Mouse (Mus musculus): ENCODE data around the gene Nprl3. TPM values are rescaled to one million over a fixed set of nuclear protein-coding genes. Genes with fewer than 3 reads are reported as not detected.

The Nprl3 gene
- total and polyA plus RNA-seq, 3 experiments = 27.1 to 59.5 (median 27.2) TPM

- Histone ChIP-seq H3K4me1 (ENCODE audit: control insufficient read depth, insufficient read depth, low read length) (peaks cover 18% of the 10 kb centered on the region), H3K9ac (ENCODE audit: low read depth, low read length) (no peak overlapping the region), H3K27ac (no peak overlapping the region), H3K36me3 (ENCODE audit: control insufficient read depth, insufficient read depth, low read length) (no peaks in the 10 kb centered on the region), H3K4me3 (no peak overlapping the region), H3K79me2 (replicated peaks; ENCODE audit: control insufficient read depth, insufficient read depth, low read length) (no peaks in the 10 kb centered on the region), H3K27me3 (ENCODE audit: control insufficient read depth, insufficient read depth, low read length) (no peaks in the 10 kb centered on the region)
- 80% methylated on average over 3 of the region's 3 CpGs for WGBS
- TF ChIP-seq EP300 (IDR thresholded peaks at IDR 0.05; ENCODE audit: insufficient read depth, low read depth, low read length) = no peak
- TF ChIP-seq CTCF (IDR thresholded peaks at IDR 0.05) = no peak
- TF ChIP-seq POLR2A (IDR thresholded peaks at IDR 0.05; ENCODE audit: insufficient read depth, low read depth, low read length) = no peak
- DNase-seq = peak in 1 of 2 experiments; percentile 7
- intact Hi-C loops (cut with DNase I) = no loop called here
Measured at GRCm38 (mm10) chr11:32228292-32228845, 39.1 kb downstream of the Nprl3 start.

- peaks cover 22% of the 10 kb centered on the region for H3K4me1 ChIP-seq (ENCODE audit: control insufficient read depth, insufficient read depth, low read length)
- intact Hi-C loops (cut with DNase I) = no loop called here
- DNase-seq = no peak
Measured at GRCm38 (mm10) chr11:32227555-32227954, 40.0 kb downstream of the Nprl3 start.

GRCm38 (mm10) chr11:32227041-32227440 is 40.5 kb downstream of the Nprl3 start:
- TF ChIP-seq EP300 (IDR thresholded peaks at IDR 0.05; ENCODE audit: insufficient read depth, low read depth, low read length) (no peak), CTCF (IDR thresholded peaks at IDR 0.05) (no peak), POLR2A (IDR thresholded peaks at IDR 0.05; ENCODE audit: insufficient read depth, low read depth, low read length) (no peak)
- Histone ChIP-seq H3K9ac (ENCODE audit: low read depth, low read length) (peak overlapping the region; percentile 75), H3K4me3 (peak overlapping the region; percentile 72), H3K27me3 (ENCODE audit: control insufficient read depth, insufficient read depth, low read length) (no peaks in the 10 kb centered on the region), H3K27ac (peak overlapping the region; percentile 76), H3K36me3 (ENCODE audit: control insufficient read depth, insufficient read depth, low read length) (no peaks in the 10 kb centered on the region), H3K79me2 (replicated peaks; ENCODE audit: control insufficient read depth, insufficient read depth, low read length) (no peaks in the 10 kb centered on the region), H3K4me1 (ENCODE audit: control insufficient read depth, insufficient read depth, low read length) (peaks cover 24% of the 10 kb centered on the region)
- no peak for DNase-seq
- WGBS = 23% methylated on average over 1 of the region's 1 CpGs
- intact Hi-C loops (cut with DNase I) = no loop called here

More at GRCm38 (mm10) chr11:32227555-32227954, 40.0 kb downstream of the Nprl3 start:
- TF ChIP-seq POLR2A (IDR thresholded peaks at IDR 0.05; ENCODE audit: insufficient read depth, low read depth, low read length) (no peak), EP300 (IDR thresholded peaks at IDR 0.05; ENCODE audit: insufficient read depth, low read depth, low read length) (no peak), CTCF (IDR thresholded peaks at IDR 0.05) (no peak)
- no peak overlapping the region for H3K4me3 ChIP-seq
- no peaks in the 10 kb centered on the region for H3K79me2 ChIP-seq (replicated peaks; ENCODE audit: control insufficient read depth, insufficient read depth, low read length)
- H3K36me3 ChIP-seq (ENCODE audit: control insufficient read depth, insufficient read depth, low read length) = no peaks in the 10 kb centered on the region
- no peak overlapping the region for H3K27ac ChIP-seq
- no peak overlapping the region for H3K9ac ChIP-seq (ENCODE audit: low read depth, low read length)
- 90% methylated on average over 9 of the region's 9 CpGs for WGBS
- no peaks in the 10 kb centered on the region for H3K27me3 ChIP-seq (ENCODE audit: control insufficient read depth, insufficient read depth, low read length)

GRCm38 (mm10) chr11:32226124-32226871 is 41.2 kb downstream of the Nprl3 start, which contains the start of gene Mpg:
Gene Mpg, plus strand, starts transcription at chr11:32226505.
- TF ChIP-seq EP300 (IDR thresholded peaks at IDR 0.05; ENCODE audit: insufficient read depth, low read depth, low read length) = peak; percentile 55; the same call in 1 of the 2 replicates
- peak; percentile 59 for TF ChIP-seq CTCF (IDR thresholded peaks at IDR 0.05)
- peak; percentile 93 for TF ChIP-seq POLR2A (IDR thresholded peaks at IDR 0.05; ENCODE audit: insufficient read depth, low read depth, low read length)
- Histone ChIP-seq H3K27ac (peak within 1 kb of the TSS; percentile 76), H3K36me3 (ENCODE audit: control insufficient read depth, insufficient read depth, low read length) (no peaks in the 10 kb centered on the region), H3K4me3 (peak within 1 kb of the TSS; percentile 72), H3K27me3 (ENCODE audit: control insufficient read depth, insufficient read depth, low read length) (no peaks in the 10 kb centered on the region), H3K79me2 (replicated peaks; ENCODE audit: control insufficient read depth, insufficient read depth, low read length) (no peaks in the 10 kb centered on the region), H3K9ac (ENCODE audit: low read depth, low read length) (peak within 1 kb of the TSS; percentile 75), H3K4me1 (ENCODE audit: control insufficient read depth, insufficient read depth, low read length) (peaks cover 24% of the 10 kb centered on the region)
- peak; percentile 92 to 93 for DNase-seq
- 2% methylated on average over 47 of the region's 47 CpGs for WGBS
- intact Hi-C loops (cut with DNase I) = no loop called here

GRCm38 (mm10) chr11:32225222-32226104 is 42.0 kb downstream of the Nprl3 start:
- intact Hi-C loops (cut with DNase I) = no loop called here
- H3K27me3 ChIP-seq (ENCODE audit: control insufficient read depth, insufficient read depth, low read length) = no peaks in the 10 kb centered on the region
- no peak overlapping the region for H3K9ac ChIP-seq (ENCODE audit: low read depth, low read length)
- peak; percentile 66 to 71 for DNase-seq
- no peak for TF ChIP-seq POLR2A (IDR thresholded peaks at IDR 0.05; ENCODE audit: insufficient read depth, low read depth, low read length)
- no peak; the same call in 1 of the 2 replicates for TF ChIP-seq CTCF (IDR thresholded peaks at IDR 0.05)
- TF ChIP-seq EP300 (IDR thresholded peaks at IDR 0.05; ENCODE audit: insufficient read depth, low read depth, low read length) = no peak
- WGBS = 32% methylated on average over 7 of the region's 7 CpGs
- H3K79me2 ChIP-seq (replicated peaks; ENCODE audit: control insufficient read depth, insufficient read depth, low read length) = no peaks in the 10 kb centered on the region
- H3K4me3 ChIP-seq = no peak overlapping the region; the same call in 1 of the 2 replicates
- H3K36me3 ChIP-seq (ENCODE audit: control insufficient read depth, insufficient read depth, low read length) = no peaks in the 10 kb centered on the region
- peaks cover 24% of the 10 kb centered on the region for H3K4me1 ChIP-seq (ENCODE audit: control insufficient read depth, insufficient read depth, low read length)
- H3K27ac ChIP-seq = peak overlapping the region; percentile 76
